Mouse (Mus musculus) myocyte (in vitro differentiated cells): ENCODE measurements around the gene Plod1. TPM values are rescaled to one million over a fixed set of nuclear protein-coding genes. Genes with fewer than 3 reads are reported as not detected.

Source experiments
- H3K27me3 ChIP-seq: one replicate; pipeline ENCODE4 v1.6.1; 2011; ENCODE audit not compliant: control insufficient read depth, insufficient read depth, insufficient read length
- H3K36me3 ChIP-seq: one replicate; pipeline ENCODE4 v1.6.1; 2011; ENCODE audit not compliant: control insufficient read depth, insufficient read depth
- H3K4me2 ChIP-seq: one replicate; pipeline ENCODE4 v1.6.1; 2011; ENCODE audit warnings: low read depth, control low read depth
- H3K4me3 ChIP-seq: one replicate; pipeline ENCODE4 v1.5.1; 2011; ENCODE audit warnings: mild to moderate bottlenecking, control low read depth, moderate library complexity
- H3K79me2 ChIP-seq: one replicate; pipeline ENCODE4 v1.6.1; 2011; ENCODE audit not compliant: control insufficient read depth, insufficient read depth
- H3ac ChIP-seq: one replicate; pipeline ENCODE4 v1.6.1; 2011; ENCODE audit not compliant: control insufficient read depth, insufficient read length
- CEBPB ChIP-seq: IDR thresholded peaks from 2 replicates; pipeline ENCODE4 v1.6.1; 2011; ENCODE audit warnings: mild to moderate bottlenecking, moderate library complexity; ENCODE audit not compliant: poor library complexity, insufficient read depth, severe bottlenecking
- E2F4 ChIP-seq: IDR thresholded peaks from one replicate; pipeline ENCODE4 v1.6.1; 2011; ENCODE audit warnings: mild to moderate bottlenecking, control low read depth, moderate library complexity; ENCODE audit not compliant: insufficient read depth
- MAX ChIP-seq: IDR thresholded peaks from one replicate; pipeline ENCODE4 v1.6.1; 2011; ENCODE audit warnings: low read depth, mild to moderate bottlenecking, control low read depth
- MYOD1 ChIP-seq, 3 experiments: IDR thresholded peaks; one replicate each; pipeline ENCODE4 v1.6.1; 2011; ENCODE audit warnings: control low read depth in 2 of 3, low read depth in 2 of 3, mild to moderate bottlenecking in 2 of 3, moderate library complexity in 1 of 3; ENCODE audit not compliant: insufficient read length in 2 of 3, control insufficient read depth in 1 of 3
- MYOG ChIP-seq, 3 experiments: IDR thresholded peaks; one replicate each; pipeline ENCODE4 v1.6.1; 2011; ENCODE audit warnings: control low read depth in 2 of 3, low read depth in 2 of 3, mild to moderate bottlenecking in 2 of 3; ENCODE audit not compliant: insufficient read length in 2 of 3, control insufficient read depth in 1 of 3, insufficient read depth in 1 of 3
- POLR2A ChIP-seq: IDR thresholded peaks from one replicate; pipeline ENCODE4 v1.6.1; 2011; ENCODE audit warnings: low read depth, mild to moderate bottlenecking, control low read depth, moderate library complexity; ENCODE audit not compliant: insufficient read length
- POLR2AphosphoS2 ChIP-seq: IDR thresholded peaks from one replicate; pipeline ENCODE4 v1.6.1; 2011; ENCODE audit warnings: low read depth, control low read depth; ENCODE audit not compliant: insufficient read length
- REST ChIP-seq: IDR thresholded peaks from one replicate; pipeline ENCODE4 v1.6.1; 2011; ENCODE audit warnings: mild to moderate bottlenecking, control low read depth, moderate library complexity; ENCODE audit not compliant: insufficient read depth, insufficient read length
- SRF ChIP-seq: IDR thresholded peaks from one replicate; pipeline ENCODE4 v1.6.1; 2011; ENCODE audit warnings: low read depth; ENCODE audit not compliant: control insufficient read depth, insufficient read length
- TCF12 ChIP-seq: IDR thresholded peaks from one replicate; pipeline ENCODE4 v1.6.1; 2011; ENCODE audit warnings: mild to moderate bottlenecking, control low read depth; ENCODE audit not compliant: poor library complexity, insufficient read depth, severe bottlenecking
- TCF3 ChIP-seq: IDR thresholded peaks from one replicate; pipeline ENCODE4 v1.6.1; 2011; ENCODE audit warnings: low read depth, control low read depth; ENCODE audit not compliant: insufficient read length
- USF1 ChIP-seq: IDR thresholded peaks from one replicate; pipeline ENCODE4 v1.6.1; 2011; ENCODE audit warnings: low read depth, mild to moderate bottlenecking, control low read depth, moderate library complexity
- polyA plus RNA-seq: library from polyadenylated mRNA; unstranded; fragments of >200 nt; fragmentation: generic; extraction: Trizol; gene quantifications from one replicate; pipeline ENCODE4 v1.2.1, GENCODE M21; 2012; ENCODE audit warnings: missing spikeins

The Plod1 gene
- polyA plus RNA-seq: 77.2 TPM

GRCm38 (mm10) chr4:147936331-147936954 lies at the start of gene Plod1:
Gene Plod1 (minus strand): TSS chr4:147936767.
- TF ChIP-seq MYOG (IDR thresholded peaks at IDR 0.05; ENCODE audit: control insufficient read depth in 1 of 3, insufficient read depth in 1 of 3, insufficient read length in 2 of 3, low read depth in 2 of 3) (no peak), MAX (no peak), E2F4 (no peak), TCF3 (no peak), REST (no peak), SRF (peak; percentile 56), TCF12 (no peak), CEBPB (no peak), POLR2AphosphoS2 (peak; percentile 94), POLR2A (peak; percentile 99), USF1 (no peak), MYOD1 (IDR thresholded peaks at IDR 0.05; ENCODE audit: control insufficient read depth in 1 of 3, insufficient read length in 2 of 3, low read depth in 2 of 3) (no peak)
- H3K27me3 ChIP-seq: no peaks in the 10 kb centered on the region
- peak within 1 kb of the TSS; percentile 53 for H3ac ChIP-seq
- H3K4me3 ChIP-seq: peak within 1 kb of the TSS; percentile 52
- H3K36me3 ChIP-seq: no peaks in the 10 kb centered on the region
- peak within 1 kb of the TSS; percentile 95 for H3K4me2 ChIP-seq
- H3K79me2 ChIP-seq: peaks cover 15% of the 10 kb centered on the region

- H3K4me2 ChIP-seq: no peak within 1 kb of the TSS
- TF ChIP-seq USF1 (no peak), POLR2AphosphoS2 (no peak), E2F4 (no peak), SRF (no peak), TCF12 (no peak), CEBPB (no peak), MAX (peak; percentile 53), REST (peak; percentile 94)
- H3ac ChIP-seq: no peak within 1 kb of the TSS
Measured at GRCm38 (mm10) chr4:147985205-147986132, 48.9 kb upstream of the Plod1 start, which contains the start of gene Nppb. Gene Nppb (plus strand): TSS chr4:147985788.

GRCm38 (mm10) chr4:147979441-147979860 lies 42.9 kb upstream of the Plod1 start:
- TF ChIP-seq POLR2A (no peak), MYOG (IDR thresholded peaks at IDR 0.05; ENCODE audit: control insufficient read depth in 1 of 3, insufficient read depth in 1 of 3, insufficient read length in 2 of 3, low read depth in 2 of 3) (no peak), CEBPB (no peak), USF1 (no peak), MYOD1 (IDR thresholded peaks at IDR 0.05; ENCODE audit: control insufficient read depth in 1 of 3, insufficient read length in 2 of 3, low read depth in 2 of 3) (no peak), SRF (no peak), TCF3 (no peak), TCF12 (no peak), POLR2AphosphoS2 (no peak), MAX (no peak), REST (no peak), E2F4 (no peak)
- H3K4me2 ChIP-seq: no peak overlapping the region
- no peak overlapping the region for H3ac ChIP-seq
- H3K79me2 ChIP-seq: no peaks in the 10 kb centered on the region
- H3K4me3 ChIP-seq: no peak overlapping the region
- no peaks in the 10 kb centered on the region for H3K36me3 ChIP-seq
- H3K27me3 ChIP-seq: no peaks in the 10 kb centered on the region

More at GRCm38 (mm10) chr4:147985205-147986132, 48.9 kb upstream of the Plod1 start, which contains the start of gene Nppb:
- H3K4me3 ChIP-seq: no peak within 1 kb of the TSS
- H3K36me3 ChIP-seq: no peaks in the 10 kb centered on the region
- no peaks in the 10 kb centered on the region for H3K27me3 ChIP-seq
- H3K79me2 ChIP-seq: no peaks in the 10 kb centered on the region

GRCm38 (mm10) chr4:147978391-147978790 lies 41.8 kb upstream of the Plod1 start:
- no peak for TF ChIP-seq E2F4
- TF ChIP-seq MAX: no peak
- no peak for TF ChIP-seq MYOD1 (IDR thresholded peaks at IDR 0.05; ENCODE audit: control insufficient read depth in 1 of 3, insufficient read length in 2 of 3, low read depth in 2 of 3)
- TF ChIP-seq POLR2A: no peak
- no peak for TF ChIP-seq MYOG (IDR thresholded peaks at IDR 0.05; ENCODE audit: control insufficient read depth in 1 of 3, insufficient read depth in 1 of 3, insufficient read length in 2 of 3, low read depth in 2 of 3)
- TF ChIP-seq SRF: no peak
- TF ChIP-seq USF1: no peak
- TF ChIP-seq TCF12: no peak
- no peak for TF ChIP-seq REST
- TF ChIP-seq TCF3: no peak

More at GRCm38 (mm10) chr4:147978391-147978790, 41.8 kb upstream of the Plod1 start:
- no peak overlapping the region for H3ac ChIP-seq
- no peaks in the 10 kb centered on the region for H3K79me2 ChIP-seq
- no peaks in the 10 kb centered on the region for H3K27me3 ChIP-seq
- H3K4me2 ChIP-seq: no peak overlapping the region
- no peaks in the 10 kb centered on the region for H3K36me3 ChIP-seq
- H3K4me3 ChIP-seq: no peak overlapping the region
